Mouse (Mus musculus): ENCODE results near the gene Zfp536. TPM values are rescaled to one million over a fixed set of nuclear protein-coding genes. Genes with fewer than 3 reads are reported as not detected.

Gene Zfp536
- polyA plus RNA-seq, 1 experiment from 2014 or later, result 3.3 TPM

DNA sequence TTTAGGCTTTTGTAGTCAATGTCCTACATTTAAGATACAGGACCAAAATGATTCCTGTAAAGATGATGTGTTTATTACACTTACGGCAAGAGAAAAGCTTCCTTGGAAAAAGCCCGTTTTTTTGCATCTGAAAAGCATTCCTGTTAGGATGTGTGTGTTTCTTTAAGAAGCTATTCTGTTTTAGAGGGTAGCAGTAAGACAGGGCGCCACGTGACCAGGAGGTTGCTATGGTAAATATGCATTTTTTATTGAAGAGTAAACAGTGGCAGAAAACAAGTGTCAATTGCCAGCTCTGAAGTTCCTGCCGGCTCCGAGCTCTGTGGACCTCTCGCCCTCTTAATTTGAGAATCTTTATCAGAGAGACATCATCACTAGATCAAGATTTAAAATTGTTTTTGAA is 267.9 kb downstream of the Zfp536 start:
- no peak overlapping the region for H3K27ac ChIP-seq (ENCODE audit: low read depth, low read length)
- no peaks in the 10 kb centered on the region for H3K27me3 ChIP-seq (replicated peaks; ENCODE audit: control insufficient read depth, insufficient read depth, low read length)
- TF ChIP-seq CTCF (IDR thresholded peaks at IDR 0.05; ENCODE audit: low read depth), result no peak
- no peaks in the 10 kb centered on the region for H3K9me3 ChIP-seq (ENCODE audit: control insufficient read depth)
- H3K4me2 ChIP-seq (replicated peaks; ENCODE audit: low read depth), result no peak overlapping the region
- no peaks in the 10 kb centered on the region for H3K36me3 ChIP-seq (ENCODE audit: control insufficient read depth, insufficient read depth)
- no peak overlapping the region for H3K4me3 ChIP-seq (ENCODE audit: low read depth, low read length)
- H3K4me1 ChIP-seq (replicated peaks; ENCODE audit: control insufficient read depth, insufficient read depth, low read length), result no peaks in the 10 kb centered on the region
- WGBS, result 36% methylated on average over 7 of the region's 7 CpGs
- no peak for ATAC-seq
- no peak overlapping the region for H3K9ac ChIP-seq (ENCODE audit: low read depth, low read length)

DNA sequence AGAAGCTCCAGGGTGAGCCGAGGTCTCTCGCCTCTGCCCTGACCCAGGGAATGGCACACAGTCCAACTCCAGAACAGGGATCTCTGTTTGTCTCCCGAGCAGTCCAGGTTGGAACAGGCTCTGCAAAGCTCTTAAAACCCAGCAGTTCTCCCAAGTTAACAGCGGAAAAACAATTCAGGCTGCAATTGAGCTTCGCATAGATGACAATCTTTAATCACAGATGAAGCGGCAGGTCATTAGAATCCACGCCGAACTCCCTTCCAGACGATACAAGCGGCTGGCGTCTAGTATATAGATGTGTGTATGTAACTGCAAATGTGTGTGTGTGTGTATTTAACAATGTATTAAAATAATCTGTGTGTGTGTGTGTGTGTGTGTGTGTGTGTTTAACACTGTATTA is 268.3 kb downstream of the Zfp536 start:
- ATAC-seq, result no peak
- no peaks in the 10 kb centered on the region for H3K36me3 ChIP-seq (ENCODE audit: control insufficient read depth, insufficient read depth)
- H3K27ac ChIP-seq (ENCODE audit: low read depth, low read length), result no peak overlapping the region
- H3K4me1 ChIP-seq (replicated peaks; ENCODE audit: control insufficient read depth, insufficient read depth, low read length), result no peaks in the 10 kb centered on the region
- H3K9me3 ChIP-seq (ENCODE audit: control insufficient read depth), result no peaks in the 10 kb centered on the region
- H3K4me2 ChIP-seq (replicated peaks; ENCODE audit: low read depth), result no peak overlapping the region
- no peak for TF ChIP-seq CTCF (IDR thresholded peaks at IDR 0.05; ENCODE audit: low read depth)
- H3K4me3 ChIP-seq (ENCODE audit: low read depth, low read length), result no peak overlapping the region
- H3K27me3 ChIP-seq (replicated peaks; ENCODE audit: control insufficient read depth, insufficient read depth, low read length), result no peaks in the 10 kb centered on the region
- H3K9ac ChIP-seq (ENCODE audit: low read depth, low read length), result no peak overlapping the region
- WGBS, result 71% methylated on average over 11 of the region's 11 CpGs

DNA sequence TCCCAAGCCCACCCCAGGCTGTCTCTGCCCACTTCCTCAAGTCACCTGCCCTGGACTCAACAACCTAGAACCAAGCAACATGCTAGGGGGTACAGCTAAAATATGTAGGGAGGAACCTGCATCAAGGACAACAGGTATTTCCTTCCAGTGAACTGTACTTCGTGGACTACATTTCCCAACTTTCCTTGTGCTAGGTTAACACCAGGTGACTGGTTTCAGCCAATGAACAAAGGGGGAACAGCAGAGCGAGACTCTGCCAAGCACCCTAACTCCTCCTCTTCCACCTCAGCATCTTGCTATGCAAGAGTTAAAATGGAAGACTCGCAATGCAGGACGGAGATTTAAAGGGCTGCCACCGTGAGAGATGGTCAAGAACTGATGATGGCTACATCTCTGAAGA is 274.6 kb downstream of the Zfp536 start:
- ATAC-seq, result no peak
- Histone ChIP-seq H3K27ac (ENCODE audit: low read depth, low read length) (no peak overlapping the region), H3K4me1 (replicated peaks; ENCODE audit: control insufficient read depth, insufficient read depth, low read length) (no peaks in the 10 kb centered on the region), H3K36me3 (ENCODE audit: control insufficient read depth, insufficient read depth) (no peaks in the 10 kb centered on the region), H3K27me3 (replicated peaks; ENCODE audit: control insufficient read depth, insufficient read depth, low read length) (no peaks in the 10 kb centered on the region), H3K9me3 (ENCODE audit: control insufficient read depth) (no peaks in the 10 kb centered on the region), H3K4me3 (ENCODE audit: low read depth, low read length) (no peak overlapping the region), H3K9ac (ENCODE audit: low read depth, low read length) (no peak overlapping the region), H3K4me2 (replicated peaks; ENCODE audit: low read depth) (no peak overlapping the region)
- no peak for TF ChIP-seq CTCF (IDR thresholded peaks at IDR 0.05; ENCODE audit: low read depth)
- 70% methylated on average over 5 of the region's 5 CpGs for WGBS

DNA sequence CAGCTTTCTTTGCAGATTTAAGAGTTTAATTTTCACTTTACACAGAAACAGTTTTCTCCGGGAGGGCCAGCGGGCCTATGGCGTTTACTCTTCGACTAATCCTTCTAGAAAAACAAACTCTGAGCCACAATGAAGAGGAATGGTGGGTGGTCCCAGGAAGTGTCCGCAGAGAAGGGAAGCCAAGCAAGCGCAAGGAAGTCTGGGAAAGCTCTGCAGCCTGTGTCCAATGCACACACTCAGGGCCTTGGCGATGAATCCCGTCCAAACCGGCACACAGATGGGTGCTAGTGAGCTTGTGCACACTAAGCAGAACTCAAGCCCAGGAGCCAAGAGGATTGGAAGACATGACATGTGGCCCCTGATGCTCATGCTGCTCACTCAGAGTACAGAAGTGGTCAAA is 276.9 kb downstream of the Zfp536 start:
- H3K4me1 ChIP-seq (replicated peaks; ENCODE audit: control insufficient read depth, insufficient read depth, low read length), result no peaks in the 10 kb centered on the region
- ATAC-seq, result no peak
- no peak for TF ChIP-seq CTCF (IDR thresholded peaks at IDR 0.05; ENCODE audit: low read depth)
- H3K36me3 ChIP-seq (ENCODE audit: control insufficient read depth, insufficient read depth), result no peaks in the 10 kb centered on the region
- no peaks in the 10 kb centered on the region for H3K9me3 ChIP-seq (ENCODE audit: control insufficient read depth)
- WGBS, result 49% methylated on average over 9 of the region's 9 CpGs
- H3K4me3 ChIP-seq (ENCODE audit: low read depth, low read length), result no peak overlapping the region
- no peaks in the 10 kb centered on the region for H3K27me3 ChIP-seq (replicated peaks; ENCODE audit: control insufficient read depth, insufficient read depth, low read length)
- H3K9ac ChIP-seq (ENCODE audit: low read depth, low read length), result no peak overlapping the region
- H3K27ac ChIP-seq (ENCODE audit: low read depth, low read length), result no peak overlapping the region
- no peak overlapping the region for H3K4me2 ChIP-seq (replicated peaks; ENCODE audit: low read depth)

DNA sequence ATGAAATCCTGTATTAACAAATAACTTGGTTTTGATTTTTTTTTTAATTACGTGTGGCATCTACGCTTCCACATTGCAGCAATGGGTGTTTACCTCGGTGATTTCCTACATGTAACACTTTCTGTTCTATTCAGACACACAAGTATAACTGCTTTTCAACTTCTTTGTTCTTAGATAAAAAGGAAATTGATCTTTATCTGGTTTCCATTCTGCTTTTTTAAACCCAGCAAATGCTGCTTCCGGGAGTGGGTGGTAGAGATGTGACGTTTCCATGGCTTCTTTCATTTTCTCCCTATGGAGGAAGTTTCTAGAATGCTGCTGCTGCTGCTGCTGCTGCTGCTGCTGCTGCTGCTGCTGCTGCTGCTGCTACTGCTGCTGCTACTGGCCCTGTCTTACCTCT is 283.1 kb downstream of the Zfp536 start:
- ATAC-seq, result no peak

DNA sequence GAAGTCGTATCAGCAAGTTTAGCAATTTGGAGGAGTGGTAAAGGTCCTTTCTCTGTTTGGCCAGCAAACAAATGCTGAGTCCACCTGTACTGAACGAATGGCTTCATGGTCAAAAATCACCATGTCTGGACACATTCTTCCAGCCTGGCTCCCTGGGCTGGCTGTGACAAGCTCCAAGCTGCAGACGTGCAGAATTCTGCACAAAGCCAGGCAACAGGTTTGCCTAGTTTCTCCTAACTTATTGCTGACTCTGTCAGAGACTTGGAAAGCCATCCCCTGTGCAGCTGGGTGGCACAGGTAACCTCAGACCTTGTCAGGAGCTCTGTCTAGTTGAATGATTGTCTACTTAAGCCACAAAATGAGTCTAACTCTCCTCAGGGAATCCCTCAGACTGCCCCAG is 288.5 kb downstream of the Zfp536 start:
- H3K4me3 ChIP-seq (ENCODE audit: low read depth, low read length), result no peak overlapping the region
- H3K9me3 ChIP-seq (ENCODE audit: control insufficient read depth), result no peaks in the 10 kb centered on the region
- H3K4me2 ChIP-seq (replicated peaks; ENCODE audit: low read depth), result no peak overlapping the region
- TF ChIP-seq CTCF (IDR thresholded peaks at IDR 0.05; ENCODE audit: low read depth), result no peak
- no peak overlapping the region for H3K27ac ChIP-seq (ENCODE audit: low read depth, low read length)
- H3K27me3 ChIP-seq (replicated peaks; ENCODE audit: control insufficient read depth, insufficient read depth, low read length), result no peaks in the 10 kb centered on the region
- H3K36me3 ChIP-seq (ENCODE audit: control insufficient read depth, insufficient read depth), result no peaks in the 10 kb centered on the region
- 45% methylated on average over 3 of the region's 3 CpGs for WGBS
- no peak for ATAC-seq
- no peaks in the 10 kb centered on the region for H3K4me1 ChIP-seq (replicated peaks; ENCODE audit: control insufficient read depth, insufficient read depth, low read length)
- no peak overlapping the region for H3K9ac ChIP-seq (ENCODE audit: low read depth, low read length)

More for the DNA sequence above, 283.1 kb downstream of the Zfp536 start:
- H3K9me3 ChIP-seq (ENCODE audit: control insufficient read depth), result no peaks in the 10 kb centered on the region
- 78% methylated on average over 5 of the region's 5 CpGs for WGBS
- no peak overlapping the region for H3K27ac ChIP-seq (ENCODE audit: low read depth, low read length)
- H3K4me2 ChIP-seq (replicated peaks; ENCODE audit: low read depth), result no peak overlapping the region
- no peaks in the 10 kb centered on the region for H3K4me1 ChIP-seq (replicated peaks; ENCODE audit: control insufficient read depth, insufficient read depth, low read length)
- H3K9ac ChIP-seq (ENCODE audit: low read depth, low read length), result no peak overlapping the region
- H3K4me3 ChIP-seq (ENCODE audit: low read depth, low read length), result no peak overlapping the region
- H3K27me3 ChIP-seq (replicated peaks; ENCODE audit: control insufficient read depth, insufficient read depth, low read length), result no peaks in the 10 kb centered on the region
- no peak for TF ChIP-seq CTCF (IDR thresholded peaks at IDR 0.05; ENCODE audit: low read depth)
- H3K36me3 ChIP-seq (ENCODE audit: control insufficient read depth, insufficient read depth), result no peaks in the 10 kb centered on the region

DNA sequence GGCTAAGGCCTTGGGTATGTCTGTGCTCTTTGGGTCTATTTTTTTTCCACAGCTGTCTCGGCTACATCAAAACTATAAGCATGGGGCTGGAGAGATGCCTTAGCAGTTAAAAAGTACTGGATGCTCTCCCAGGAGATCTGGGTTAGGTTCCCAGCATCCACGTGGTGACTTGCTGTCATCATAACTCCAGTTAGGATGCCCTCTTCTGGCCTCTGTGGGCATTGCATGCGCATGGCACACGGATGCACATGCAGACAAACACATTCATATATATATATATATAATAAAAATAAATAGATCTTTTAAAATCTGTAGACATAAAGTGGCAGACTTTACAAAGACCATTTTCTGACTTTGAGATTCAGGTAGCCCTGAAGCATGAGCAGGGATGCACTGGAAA is 290.9 kb downstream of the Zfp536 start:
- WGBS, result 82% methylated on average over 4 of the region's 4 CpGs
- Histone ChIP-seq H3K9me3 (ENCODE audit: control insufficient read depth) (no peaks in the 10 kb centered on the region), H3K27me3 (replicated peaks; ENCODE audit: control insufficient read depth, insufficient read depth, low read length) (no peaks in the 10 kb centered on the region), H3K9ac (ENCODE audit: low read depth, low read length) (no peak overlapping the region), H3K4me3 (ENCODE audit: low read depth, low read length) (no peak overlapping the region), H3K4me2 (replicated peaks; ENCODE audit: low read depth) (no peak overlapping the region), H3K4me1 (replicated peaks; ENCODE audit: control insufficient read depth, insufficient read depth, low read length) (no peaks in the 10 kb centered on the region), H3K36me3 (ENCODE audit: control insufficient read depth, insufficient read depth) (no peaks in the 10 kb centered on the region), H3K27ac (ENCODE audit: low read depth, low read length) (no peak overlapping the region)
- no peak for ATAC-seq
- 0 out of 2 replicates have a peak, but pooled peaks have one; percentile 25 for TF ChIP-seq CTCF (IDR thresholded peaks at IDR 0.05; ENCODE audit: low read depth)
